10 mouse cellular contexts compared by ENCODE assay signal in genomic region chr5:104465731-104466130, GRCm38 (mm10). TPM values are rescaled to one million over a fixed set of nuclear protein-coding genes. Genes with fewer than 3 reads are reported as not detected.
DNase-seq lines count a peak whose midpoint lies in the region; ATAC-seq and TF ChIP-seq lines count a peak whose summit lies in the region.
"Had no signal": no experiment of that assay in that cellular context is flagged by ENCODE, and none has a peak within 500 bp of the region (broad histone marks: within the 10 kb centered on the region; RNA-seq: fewer than 3 reads in every experiment).

No protein-coding gene starts in this region.

- no peak overlapping the region for H3K4me2 ChIP-seq in kidney, embryonic 14.5 days (replicated peaks; ENCODE audit: low read depth, low read length)
- H3K4me2 ChIP-seq: liver, embryonic 15.5 days had no signal

- TF ChIP-seq POLR2A in kidney, adult 2 months (IDR thresholded peaks at IDR 0.05; ENCODE audit: low read depth, low read length): no peak
- TF ChIP-seq POLR2A in lung, adult 2 months (IDR thresholded peaks at IDR 0.05; ENCODE audit: borderline replicate concordance, extremely low read depth, low read depth, low read length): no peak

- H3K9me3 ChIP-seq in kidney, embryonic 14.5 days (ENCODE audit: control insufficient read depth, low read length): no peaks in the 10 kb centered on the region
- H3K9me3 ChIP-seq in midbrain, embryonic 10.5 days (replicated peaks): no peaks in the 10 kb centered on the region
- H3K9me3 ChIP-seq: liver, embryonic 15.5 days had no signal

- TF ChIP-seq CTCF in kidney, adult 2 months (conservative IDR thresholded peaks at IDR 0.05; ENCODE audit: insufficient read depth, insufficient read length, low read depth, low read length): no peak
- no peak for TF ChIP-seq CTCF in lung, adult 2 months (IDR thresholded peaks at IDR 0.05; ENCODE audit: insufficient read depth, low read length)

- intact Hi-C loops in gastrocnemius, postnatal 14 days (cut with DNase I; ENCODE audit: low total_unique reads): no loop called here

- WGBS in kidney, adult 2 months: 46% methylated on average over 12 of the region's 12 CpGs
- 91% methylated on average over 12 of the region's 12 CpGs for WGBS in kidney, embryonic 14.5 days
- WGBS in lung, adult 2 months: 81% methylated on average over 12 of the region's 12 CpGs
- 94% methylated on average over 12 of the region's 12 CpGs for WGBS in midbrain, embryonic 10.5 days

- peaks cover 23% of the 10 kb centered on the region for H3K4me1 ChIP-seq in kidney, adult 2 months (ENCODE audit: control insufficient read depth, insufficient read depth, low read length)
- peaks cover 6% of the 10 kb centered on the region; the same call in 1 of the 2 replicates for H3K4me1 ChIP-seq in kidney, embryonic 14.5 days (ENCODE audit: control insufficient read depth, insufficient read depth, low read length)
- no peaks in the 10 kb centered on the region for H3K4me1 ChIP-seq in lung, adult 2 months (ENCODE audit: control insufficient read depth, insufficient read depth, low read length)
- H3K4me1 ChIP-seq in midbrain, embryonic 10.5 days: peaks cover 6% of the 10 kb centered on the region
- H3K4me1 ChIP-seq: liver, embryonic 15.5 days had no signal

- H3K27me3 ChIP-seq in kidney, adult 2 months (replicated peaks; ENCODE audit: control insufficient read depth, insufficient read depth, low read length): no peaks in the 10 kb centered on the region
- H3K27me3 ChIP-seq in kidney, embryonic 14.5 days (ENCODE audit: control insufficient read depth, insufficient read depth, low read length): no peaks in the 10 kb centered on the region
- no peaks in the 10 kb centered on the region for H3K27me3 ChIP-seq in midbrain, embryonic 10.5 days (ENCODE audit: low read depth, poor library complexity, severe bottlenecking)

- peak; percentile 93 for DNase-seq in kidney, adult 2 months
- DNase-seq in adrenal gland, postnatal 14 days: peak; percentile 48
- peak; percentile 80 for DNase-seq in gastrocnemius, postnatal 14 days
- DNase-seq in lung, adult 2 months: peak; percentile 18
- DNase-seq in left cerebral cortex, adult 18-20 months (ENCODE audit: low spot score in 2 of 2): no peak
- DNase-seq in midbrain, embryonic 10.5 days (ENCODE audit: low spot score): no peak

- H3K36me3 ChIP-seq in kidney, adult 2 months (ENCODE audit: control insufficient read depth, insufficient read depth, low read length): peaks cover 7% of the 10 kb centered on the region
- H3K36me3 ChIP-seq in kidney, embryonic 14.5 days (ENCODE audit: control insufficient read depth, insufficient read depth, low read length): peaks cover 53% of the 10 kb centered on the region
- H3K36me3 ChIP-seq in midbrain, embryonic 10.5 days: peaks cover 72% of the 10 kb centered on the region

- peak overlapping the region; percentile 78 for H3K27ac ChIP-seq in kidney, adult 2 months (ENCODE audit: insufficient read depth, low read depth, low read length)
- no peak overlapping the region for H3K27ac ChIP-seq in kidney, embryonic 14.5 days (ENCODE audit: low read depth, low read length)
- no peak overlapping the region for H3K27ac ChIP-seq in midbrain, embryonic 10.5 days (replicated peaks)
- H3K27ac ChIP-seq: liver, embryonic 15.5 days had no signal

- no peak overlapping the region for H3K4me3 ChIP-seq in kidney, adult 2 months (ENCODE audit: insufficient read depth, low read depth, low read length)
- no peak overlapping the region for H3K4me3 ChIP-seq in kidney, embryonic 14.5 days (ENCODE audit: low read length)
- no peak overlapping the region for H3K4me3 ChIP-seq in lung, adult 2 months (replicated peaks; ENCODE audit: extremely low read depth, low read depth, low read length)
- no peak overlapping the region for H3K4me3 ChIP-seq in midbrain, embryonic 10.5 days
- H3K4me3 ChIP-seq: liver, embryonic 15.5 days had no signal

- H3K9ac ChIP-seq in kidney, embryonic 14.5 days (ENCODE audit: low read depth, low read length): no peak overlapping the region
- H3K9ac ChIP-seq: liver, embryonic 15.5 days had no signal

- no peak for ATAC-seq in kidney, embryonic 14.5 days (ENCODE audit: low FRiP score, low TSS enrichment)
- ATAC-seq in granulocyte monocyte progenitor cell, adult 5-6 weeks (replicated peaks; ENCODE audit: poor library complexity, severe bottlenecking): no peak

RNA-seq across cellular contexts. Expression of gene Pkd2, which starts 6.5 kb away (rescaled TPM):
- 56.8 and 59.3 TPM in 2 replicates for polyA plus RNA-seq in kidney, adult 2 months (2012; rRNA removed)
- 15.3 and 29.3 TPM in 2 replicates for polyA plus RNA-seq in kidney, embryonic 14.5 days (2014; fragmentation: Nextera tagmentation; extraction: Ambion mirVana)
- 35.7 and 37.6 TPM in 2 replicates for total RNA-seq in adrenal gland, postnatal 14 days (2021)
- total RNA-seq in gastrocnemius, postnatal 14 days (2021): 10 to 100 TPM; 19.6 to 21.1 TPM
- polyA plus RNA-seq in lung, adult 2 months (2012; rRNA removed): 38.8 and 48.5 TPM in 2 replicates
- 10 to 100 TPM; 28.6 to 30.4 TPM for total RNA-seq in left cerebral cortex, adult 18-20 months (2021)
- total RNA-seq in granulocyte monocyte progenitor cell, adult 5-6 weeks (2014; fragmentation: Nextera tagmentation): 4.3 and 4.8 TPM in 2 replicates
- 3.5 TPM in 2 replicates for total RNA-seq in granulocyte monocyte progenitor cell, adult 5-6 weeks (2017)
- 7.1 and 8.5 TPM in 2 replicates for polyA plus RNA-seq in midbrain, embryonic 10.5 days (2016; fragmentation: Nextera tagmentation; extraction: Ambion mirVana)
- total RNA-seq: MEL had no signal

RNA-seq across cellular contexts. Expression of gene Spp1, which starts 30.8 kb away (rescaled TPM):
- polyA plus RNA-seq in kidney, adult 2 months (2012; rRNA removed): 1,966 and 1,980 TPM in 2 replicates
- polyA plus RNA-seq in kidney, embryonic 14.5 days (2014; fragmentation: Nextera tagmentation; extraction: Ambion mirVana): 6.5 and 6.7 TPM in 2 replicates
- total RNA-seq in adrenal gland, postnatal 14 days (2021): 19.6 and 46.5 TPM in 2 replicates
- 1 to 10 TPM in 1 of 2 experiments, under 1 TPM in 1; 0.58 to 4.2 TPM for total RNA-seq in gastrocnemius, postnatal 14 days (2021)
- polyA plus RNA-seq in lung, adult 2 months (2012; rRNA removed): 54.9 and 134 TPM in 2 replicates
- total RNA-seq in left cerebral cortex, adult 18-20 months (2021): 10 to 100 TPM; 13.0 to 18.3 TPM
- total RNA-seq in granulocyte monocyte progenitor cell, adult 5-6 weeks (2014; fragmentation: Nextera tagmentation): 3.7 and 6.6 TPM in 2 replicates
- 2.3 and 14.9 TPM in 2 replicates for total RNA-seq in granulocyte monocyte progenitor cell, adult 5-6 weeks (2017)
- polyA plus RNA-seq in midbrain, embryonic 10.5 days (2016; fragmentation: Nextera tagmentation; extraction: Ambion mirVana): 2.9 and 4.0 TPM in 2 replicates

RNA-seq across cellular contexts. Expression of gene BC005561, which starts 42.4 kb away (rescaled TPM):
- 1.1 and 1.4 TPM in 2 replicates for polyA plus RNA-seq in kidney, adult 2 months (2012; rRNA removed)
- polyA plus RNA-seq in kidney, embryonic 14.5 days (2014; fragmentation: Nextera tagmentation; extraction: Ambion mirVana): 15.9 and 16.3 TPM in 2 replicates
- total RNA-seq in adrenal gland, postnatal 14 days (2021): 9.5 and 11.3 TPM in 2 replicates
- 1 to 10 TPM; 3.5 to 4.2 TPM for total RNA-seq in gastrocnemius, postnatal 14 days (2021)
- 1.1 and 1.6 TPM in 2 replicates for polyA plus RNA-seq in lung, adult 2 months (2012; rRNA removed)
- 10 to 100 TPM; 12.5 to 13.0 TPM for total RNA-seq in left cerebral cortex, adult 18-20 months (2021)
- total RNA-seq in granulocyte monocyte progenitor cell, adult 5-6 weeks (2014; fragmentation: Nextera tagmentation): 14.7 and 15.2 TPM in 2 replicates
- 11.5 and 16.8 TPM in 2 replicates for total RNA-seq in granulocyte monocyte progenitor cell, adult 5-6 weeks (2017)
- polyA plus RNA-seq in midbrain, embryonic 10.5 days (2016; fragmentation: Nextera tagmentation; extraction: Ambion mirVana): 14.0 and 14.1 TPM in 2 replicates

Comparison
In these comparisons a context has a peak if more than half of its experiments do, and no peak if none do; other contexts are left out.
1. DNase-seq: peak in kidney, adult 2 months (single experiment), adrenal gland, postnatal 14 days (single experiment), gastrocnemius, postnatal 14 days (single experiment) and lung, adult 2 months (single experiment); none in left cerebral cortex, adult 18-20 months (0 of 2) and midbrain, embryonic 10.5 days (single experiment).